Mouse (Mus musculus): ENCODE measurements at regions not wholly inside any gene's neighbourhood (a gene's known extent, or its start where the extent isn't known, plus 50 kb on each side); places are given as distances from the start of the nearest gene placed in this dataset.

DNA sequence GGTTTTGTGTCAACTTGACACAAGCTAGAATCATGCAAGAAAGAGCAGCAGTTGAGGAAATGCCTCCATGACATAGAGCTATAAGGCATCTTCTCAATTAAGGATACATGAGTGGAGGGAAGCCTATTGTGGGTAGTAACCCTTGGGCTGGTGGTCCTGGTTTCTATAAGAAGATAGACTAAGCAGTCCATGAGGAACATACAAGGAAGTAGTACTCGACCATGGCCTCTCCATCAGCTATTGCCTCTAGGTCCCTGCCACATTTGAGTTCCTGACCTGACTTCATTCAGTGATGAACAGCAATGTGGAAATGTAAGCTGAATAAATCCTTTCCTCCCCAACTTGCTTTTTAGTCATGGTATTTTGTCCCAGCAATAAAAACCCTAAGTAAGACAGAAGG lies 51.2 kb upstream of the Hsf2 start:
- no peaks in the 10 kb centered on the region for H3K4me1 ChIP-seq (ENCODE audit: control insufficient read depth in 2 of 2, insufficient read depth in 2 of 2, low read length in 2 of 2, poor library complexity in 1 of 2)
- no peaks in the 10 kb centered on the region for H3K9me3 ChIP-seq (ENCODE audit: control insufficient read depth, insufficient read depth, low read depth, low read length)
- no peak overlapping the region for H3K4me3 ChIP-seq (ENCODE audit: insufficient read depth in 1 of 2, low read depth in 1 of 2, low read length in 2 of 2, poor library complexity in 1 of 2, severe bottlenecking in 1 of 2)
- in situ Hi-C loops (cut with MboI; ENCODE audit: low sequenced_read_pairs in 2 of 2, unreplicated experiment in 2 of 2): loop anchor here in 1 of 2 experiments (25.0 kb wide), 1 partner anchor 1252 kb away; the partner anchor contains the start of gene Edar
- H3K9ac ChIP-seq (ENCODE audit: insufficient read depth, low read depth, low read length, poor library complexity, severe bottlenecking): no peak overlapping the region
- DNase-seq (ENCODE audit: low read depth, low spot score): no peak
- no peak overlapping the region for H3K27ac ChIP-seq (ENCODE audit: insufficient read depth, low read depth, low read length, poor library complexity, severe bottlenecking)
- no peak for TF ChIP-seq CHD2 (IDR thresholded peaks at IDR 0.05; ENCODE audit: low read depth, low read length)
- no peak for TF ChIP-seq ZNF384 (IDR thresholded peaks at IDR 0.05; ENCODE audit: low read depth, low read length)
- TF ChIP-seq MAFK (IDR thresholded peaks at IDR 0.05; ENCODE audit: insufficient read depth, low read depth, low read length): no peak
- no peak for TF ChIP-seq ZC3H11A (IDR thresholded peaks at IDR 0.05; ENCODE audit: borderline replicate concordance, low read depth, low read length)
- TF ChIP-seq HCFC1 (IDR thresholded peaks at IDR 0.05; ENCODE audit: borderline replicate concordance, insufficient read depth, low read length): no peak
- no peaks in the 10 kb centered on the region for H3K36me3 ChIP-seq (ENCODE audit: control insufficient read depth, insufficient read depth, low read length, poor library complexity, severe bottlenecking)
